Mouse (Mus musculus) kidney, embryonic 15.5 days (tissue): ENCODE data around the gene Mcoln2. TPM values are rescaled to one million over a fixed set of nuclear protein-coding genes. Genes with fewer than 3 reads are reported as not detected.
A peak's percentile ranks its signal among the peaks of the same experiment; 100 is the strongest.
"Not testable (repeated sequence)": the region's sequence is repeated elsewhere in the genome, so short reads cannot be mapped to it uniquely, and the experiment has no call there.

Experiments
- ATAC-seq: fragments of 200-750 bp; cut with Nextera tagmentation; replicated peaks from 2 replicates; pipeline ENCODE4 v1.8.0; 2017; ENCODE audit warnings: moderate TSS enrichment; ENCODE audit not compliant: low FRiP score
- H3K27ac ChIP-seq: fragments of 300-500 bp; sonication (generic); 2 replicates; pipeline ENCODE4 v1.5.1; 2015; ENCODE audit warnings: mild to moderate bottlenecking, inconsistent platforms
- H3K27me3 ChIP-seq: fragments of 300-500 bp; sonication (generic); 2 replicates; pipeline ENCODE4 v1.6.1; 2015; ENCODE audit warnings: inconsistent platforms
- H3K36me3 ChIP-seq: fragments of 300-500 bp; sonication (generic); 2 replicates; pipeline ENCODE4 v1.6.1; 2015; ENCODE audit warnings: inconsistent platforms
- H3K4me1 ChIP-seq: fragments of 300-500 bp; sonication (generic); 2 replicates; pipeline ENCODE4 v1.6.1; 2015; ENCODE audit warnings: inconsistent platforms
- H3K4me2 ChIP-seq: fragments of 300-500 bp; sonication (generic); 2 replicates; pipeline ENCODE4 v1.6.1; 2015; ENCODE audit warnings: moderate library complexity, mild to moderate bottlenecking, inconsistent platforms
- H3K4me3 ChIP-seq: fragments of 300-500 bp; sonication (generic); replicated peaks from 2 replicates; pipeline ENCODE4 v1.5.1; 2015; ENCODE audit warnings: mild to moderate bottlenecking, inconsistent platforms
- H3K9ac ChIP-seq: fragments of 300-500 bp; sonication (generic); 2 replicates; pipeline ENCODE4 v1.6.1; 2015; ENCODE audit warnings: mild to moderate bottlenecking, inconsistent platforms
- H3K9me3 ChIP-seq: fragments of 300-500 bp; sonication (generic); replicated peaks from 2 replicates; pipeline ENCODE4 v1.6.1; 2016; ENCODE audit warnings: inconsistent platforms
- WGBS: fragments of 180-500 bp; shearing (Covaris S2); methylation state at CpG from one replicate; pipeline ENCODE4 v1.1.7; 2015; ENCODE audit warnings: mixed read lengths; 5-methylcytosine and 5-hydroxymethylcytosine counted together
- polyA plus RNA-seq: library from polyadenylated mRNA; unstranded; fragments of >200 nt; fragmentation: Nextera tagmentation; extraction: Ambion mirVana; gene quantifications from 2 replicates; pipeline ENCODE4 v1.2.1, GENCODE M21; 2015

Gene Mcoln2
- polyA plus RNA-seq, 1 experiment from 2014 or later, result 0.78 TPM

DNA sequence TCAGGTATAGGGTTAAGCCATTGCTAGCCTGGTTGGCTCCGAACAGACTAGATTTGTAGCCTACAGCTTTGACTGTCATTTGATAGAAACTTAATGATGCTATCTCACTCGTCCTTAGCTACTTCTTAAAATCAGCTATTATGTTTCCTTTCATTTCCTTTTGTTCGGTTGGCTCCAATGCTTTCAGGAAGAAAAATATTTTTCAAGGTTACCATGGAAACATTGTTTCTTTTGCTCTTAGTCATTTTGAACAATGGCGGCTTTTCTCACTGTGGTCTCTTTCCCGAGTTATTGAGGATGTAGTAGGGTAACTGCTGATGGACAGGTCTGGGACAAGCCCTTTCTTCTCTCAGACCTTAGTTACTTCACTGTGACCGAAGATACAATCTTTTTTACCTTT lies 46.7 kb downstream of the Mcoln2 start:
- no peaks in the 10 kb centered on the region for H3K9me3 ChIP-seq
- H3K9ac ChIP-seq, result no peak overlapping the region
- peaks cover 15% of the 10 kb centered on the region; the same call in 1 of the 2 replicates for H3K4me1 ChIP-seq
- H3K27me3 ChIP-seq, result peaks cover 3% of the 10 kb centered on the region; the same call in 1 of the 2 replicates
- H3K27ac ChIP-seq, result no peak overlapping the region
- no peak overlapping the region for H3K4me2 ChIP-seq
- no peak for ATAC-seq
- WGBS, result 39% methylated on average over 6 of the region's 6 CpGs
- no peaks in the 10 kb centered on the region for H3K36me3 ChIP-seq
- H3K4me3 ChIP-seq, result no peak overlapping the region

GRCm38 (mm10) chr3:146196780-146197743 lies 47.4 kb downstream of the Mcoln2 start:
- H3K36me3 ChIP-seq, result no peaks in the 10 kb centered on the region
- no peak overlapping the region for H3K9ac ChIP-seq
- peaks cover 3% of the 10 kb centered on the region; the same call in 1 of the 2 replicates for H3K27me3 ChIP-seq
- no peak overlapping the region for H3K4me2 ChIP-seq
- no peaks in the 10 kb centered on the region for H3K9me3 ChIP-seq
- 74% methylated on average over 17 of the region's 17 CpGs for WGBS
- H3K4me3 ChIP-seq, result no peak overlapping the region
- no peak overlapping the region for H3K27ac ChIP-seq
- H3K4me1 ChIP-seq, result peaks cover 15% of the 10 kb centered on the region; the same call in 1 of the 2 replicates
- no peak for ATAC-seq

DNA sequence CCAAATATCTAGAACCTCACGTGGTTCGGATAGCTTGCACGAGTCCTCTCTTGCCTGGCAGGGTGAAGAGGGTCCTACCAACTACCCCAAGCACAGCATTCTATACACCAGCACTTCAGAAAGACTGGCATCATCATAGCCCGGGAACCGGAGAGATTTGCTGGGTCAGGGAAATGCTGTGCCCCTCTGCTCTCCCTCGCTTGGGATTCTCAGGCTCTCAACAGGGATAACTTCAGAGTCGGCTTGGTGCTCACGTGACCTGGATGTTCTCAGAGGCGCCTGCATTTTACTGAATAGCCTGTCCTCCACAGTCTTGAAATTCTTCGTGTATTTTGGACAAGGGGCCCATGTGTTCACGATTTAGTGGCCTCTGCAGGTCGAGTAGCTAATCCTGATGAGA lies 48.2 kb downstream of the Mcoln2 start:
- no peak for ATAC-seq
- WGBS, result 89% methylated on average over 12 of the region's 12 CpGs
- H3K9me3 ChIP-seq, result no peaks in the 10 kb centered on the region

GRCm38 (mm10) chr3:146198803-146199481 lies 49.3 kb downstream of the Mcoln2 start:
- no peak overlapping the region for H3K4me3 ChIP-seq
- ATAC-seq, result 0 out of 2 replicates have a peak, but pooled peaks have one; percentile 40
- no peak overlapping the region for H3K9ac ChIP-seq
- H3K4me1 ChIP-seq, result peaks cover 15% of the 10 kb centered on the region; the same call in 1 of the 2 replicates
- H3K4me2 ChIP-seq, result no peak overlapping the region
- H3K27ac ChIP-seq, result no peak overlapping the region
- no peaks in the 10 kb centered on the region for H3K36me3 ChIP-seq
- WGBS, result 41% methylated on average over 11 of the region's 11 CpGs
- no peaks in the 10 kb centered on the region for H3K9me3 ChIP-seq
- H3K27me3 ChIP-seq, result peaks cover 3% of the 10 kb centered on the region; the same call in 1 of the 2 replicates

More for the DNA sequence above, 48.2 kb downstream of the Mcoln2 start:
- Histone ChIP-seq H3K27ac (no peak overlapping the region), H3K9ac (no peak overlapping the region), H3K4me3 (no peak overlapping the region), H3K4me2 (no peak overlapping the region), H3K27me3 (peaks cover 3% of the 10 kb centered on the region; the same call in 1 of the 2 replicates), H3K36me3 (no peaks in the 10 kb centered on the region), H3K4me1 (peaks cover 15% of the 10 kb centered on the region; the same call in 1 of the 2 replicates)

GRCm38 (mm10) chr3:146199486-146199885 lies 49.9 kb downstream of the Mcoln2 start:
- Histone ChIP-seq H3K9me3 (no peaks in the 10 kb centered on the region), H3K36me3 (no peaks in the 10 kb centered on the region), H3K27me3 (peaks cover 3% of the 10 kb centered on the region; the same call in 1 of the 2 replicates), H3K4me2 (no peak overlapping the region), H3K4me3 (no peak overlapping the region), H3K27ac (no peak overlapping the region), H3K4me1 (peaks cover 15% of the 10 kb centered on the region; the same call in 1 of the 2 replicates), H3K9ac (no peak overlapping the region)
- no peak for ATAC-seq
- 57% methylated on average over 3 of the region's 3 CpGs for WGBS

- H3K4me1 ChIP-seq, result 0 out of 2 replicates have a peak, but pooled peaks cover under 1% of the 10 kb centered on the region
Observed at GRCm38 (mm10) chr3:146204375-146204774, 54.7 kb downstream of the Mcoln2 start.

DNA sequence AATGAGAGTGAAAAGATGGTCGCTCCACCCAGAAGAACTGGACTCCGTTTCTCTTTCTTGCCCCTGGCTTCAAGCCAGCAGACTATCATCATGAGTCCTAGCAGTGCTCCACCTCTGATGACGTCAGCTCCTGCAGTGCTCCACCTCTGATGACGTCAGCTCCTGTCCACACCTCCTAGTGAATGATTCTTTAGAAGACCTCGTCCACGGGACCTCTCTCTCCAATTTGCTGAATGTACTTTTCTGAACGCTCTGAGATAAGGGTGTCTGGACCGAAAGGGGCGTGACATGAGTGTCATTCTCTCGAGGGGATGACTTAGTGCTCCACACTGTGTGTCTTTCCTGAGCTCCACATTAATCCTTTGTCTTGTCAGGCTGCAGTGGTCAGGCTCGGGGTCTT lies 55.7 kb downstream of the Mcoln2 start:
- no peak for ATAC-seq
- Histone ChIP-seq H3K27me3 (no peaks in the 10 kb centered on the region), H3K9me3 (no peaks in the 10 kb centered on the region), H3K9ac (no peak overlapping the region), H3K4me2 (no peak overlapping the region), H3K4me1 (no peaks in the 10 kb centered on the region), H3K4me3 (no peak overlapping the region), H3K36me3 (no peaks in the 10 kb centered on the region), H3K27ac (no peak overlapping the region)
- WGBS, result 71% methylated on average over 11 of the region's 11 CpGs

More at GRCm38 (mm10) chr3:146204375-146204774, 54.7 kb downstream of the Mcoln2 start:
- H3K4me2 ChIP-seq, result no peak overlapping the region
- no peaks in the 10 kb centered on the region for H3K36me3 ChIP-seq
- H3K4me3 ChIP-seq, result no peak overlapping the region
- no peak for ATAC-seq
- no peak overlapping the region for H3K9ac ChIP-seq
- H3K27me3 ChIP-seq, result no peaks in the 10 kb centered on the region
- no peaks in the 10 kb centered on the region for H3K9me3 ChIP-seq
- 64% methylated on average over 2 of the region's 2 CpGs for WGBS
- no peak overlapping the region for H3K27ac ChIP-seq

- no peak for ATAC-seq
- H3K27ac ChIP-seq, result no peak overlapping the region
- H3K4me1 ChIP-seq, result no peaks in the 10 kb centered on the region
- H3K36me3 ChIP-seq, result no peaks in the 10 kb centered on the region
- WGBS, result 74% methylated on average over 2 of the region's 2 CpGs
- H3K9me3 ChIP-seq, result no peaks in the 10 kb centered on the region
- H3K4me3 ChIP-seq, result no peak overlapping the region
- no peak overlapping the region for H3K4me2 ChIP-seq
- no peaks in the 10 kb centered on the region for H3K27me3 ChIP-seq
- H3K9ac ChIP-seq, result no peak overlapping the region
Observed at GRCm38 (mm10) chr3:146206635-146207034, 57.0 kb downstream of the Mcoln2 start.

DNA sequence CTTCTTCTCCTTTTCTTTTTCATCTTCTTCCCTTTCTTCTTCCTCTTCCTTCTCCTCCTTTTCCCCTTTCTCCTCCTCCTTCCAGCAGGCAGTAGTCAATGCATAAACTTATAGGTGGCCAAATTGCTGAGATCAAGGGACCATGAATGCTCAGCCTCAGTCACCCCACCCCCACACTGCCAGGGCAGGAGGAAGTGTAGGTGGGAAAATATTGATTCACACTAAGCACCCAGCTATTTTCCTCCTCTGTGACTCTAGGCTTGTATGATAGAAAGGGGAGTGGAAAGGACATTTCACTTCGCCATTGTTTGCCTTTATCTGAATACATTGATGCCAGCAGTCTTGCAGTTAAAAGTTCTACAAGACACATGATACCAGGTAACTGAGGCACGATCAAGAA lies 57.8 kb downstream of the Mcoln2 start:
- Histone ChIP-seq H3K9me3 (no peaks in the 10 kb centered on the region), H3K4me2 (no peak overlapping the region), H3K27me3 (no peaks in the 10 kb centered on the region), H3K27ac (no peak overlapping the region), H3K4me1 (no peaks in the 10 kb centered on the region), H3K4me3 (no peak overlapping the region), H3K9ac (no peak overlapping the region), H3K36me3 (no peaks in the 10 kb centered on the region)
- WGBS, result 55% methylated on average over 2 of the region's 2 CpGs
- no peak for ATAC-seq

- H3K27me3 ChIP-seq, H3K9me3 ChIP-seq, H3K9ac ChIP-seq, H3K4me3 ChIP-seq, H3K27ac ChIP-seq, H3K36me3 ChIP-seq, ATAC-seq, H3K4me1 ChIP-seq, H3K4me2 ChIP-seq: not testable (repeated sequence)
- WGBS, result 93% methylated on average over 8 of the region's 8 CpGs
Observed at GRCm38 (mm10) chr3:146209759-146210158, 60.1 kb downstream of the Mcoln2 start.

DNA sequence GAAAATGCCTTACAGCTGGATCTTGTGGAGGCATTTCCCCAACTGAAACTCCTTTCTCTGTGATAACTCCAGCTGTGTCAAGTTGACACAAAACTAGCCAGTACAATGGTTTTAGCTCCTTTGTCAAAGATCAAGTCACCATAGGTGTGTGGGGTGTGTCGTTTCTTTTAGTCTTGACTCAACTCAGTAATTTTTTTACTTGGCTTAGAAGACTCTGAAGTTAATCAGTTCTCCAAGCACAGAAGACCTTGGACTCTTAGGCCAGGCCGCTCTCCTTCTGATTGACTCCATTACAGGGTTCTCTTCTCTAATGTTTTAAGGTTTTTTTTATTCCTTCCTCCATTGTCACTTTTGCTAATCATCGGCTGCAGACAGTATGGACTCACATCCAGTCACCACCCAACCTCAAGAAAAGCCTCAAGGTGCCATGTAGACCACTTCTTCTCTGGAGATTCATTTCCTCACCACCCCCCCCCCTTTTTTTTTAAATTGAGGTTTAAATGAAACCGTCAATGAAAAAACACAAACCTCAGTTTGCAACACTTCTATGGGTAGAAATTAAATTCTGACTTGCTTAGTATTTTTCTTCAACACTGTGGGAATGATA lies 61.6 kb downstream of the Mcoln2 start:
- WGBS, result 85% methylated on average over 4 of the region's 4 CpGs
- Histone ChIP-seq H3K36me3 (no peaks in the 10 kb centered on the region), H3K4me2 (no peak overlapping the region)

More for the DNA sequence above, 61.6 kb downstream of the Mcoln2 start:
- H3K9me3 ChIP-seq, result no peaks in the 10 kb centered on the region
- H3K4me3 ChIP-seq, result no peak overlapping the region
- no peak for ATAC-seq
- H3K9ac ChIP-seq, result no peak overlapping the region
- H3K27ac ChIP-seq, result no peak overlapping the region
- H3K27me3 ChIP-seq, result no peaks in the 10 kb centered on the region
- no peaks in the 10 kb centered on the region for H3K4me1 ChIP-seq
